Mouse (Mus musculus) hindbrain, embryonic 10.5 days (tissue): ENCODE measurements at regions not wholly inside any gene's neighbourhood (a gene's known extent, or its start where the extent isn't known, plus 50 kb on each side); places are given as distances from the start of the nearest gene placed in this dataset.

Source experiments
- DNase-seq: peaks from one replicate; pipeline ENCODE4 v3.0.0-alpha.2; 2017; ENCODE audit warnings: low spot score
- H3K27ac ChIP-seq: fragments of 300-500 bp; sonication (generic); 2 replicates; pipeline ENCODE4 v1.5.1; 2016; ENCODE audit warnings: mild to moderate bottlenecking, moderate library complexity
- H3K27me3 ChIP-seq: fragments of 300-500 bp; sonication (generic); 2 replicates; pipeline ENCODE4 v1.6.1; 2016; ENCODE audit warnings: mild to moderate bottlenecking; ENCODE audit not compliant: poor library complexity, insufficient read depth, severe bottlenecking
- H3K36me3 ChIP-seq: fragments of 300-500 bp; sonication (generic); 2 replicates; pipeline ENCODE4 v1.6.1; 2016; ENCODE audit warnings: mild to moderate bottlenecking, moderate library complexity
- H3K4me1 ChIP-seq: fragments of 300-500 bp; sonication (generic); replicated peaks from 2 replicates; pipeline ENCODE4 v1.6.1; 2016; ENCODE audit warnings: mild to moderate bottlenecking
- H3K4me3 ChIP-seq: fragments of 300-500 bp; sonication (generic); 2 replicates; pipeline ENCODE4 v1.5.1; 2016; ENCODE audit warnings: mild to moderate bottlenecking, moderate library complexity
- H3K9me3 ChIP-seq: fragments of 300-500 bp; sonication (generic); 2 replicates; pipeline ENCODE4 v1.6.1; 2016; ENCODE audit warnings: mild to moderate bottlenecking, moderate library complexity
- WGBS: fragments of 180-500 bp; shearing (Covaris S2); methylation state at CpG from one replicate; pipeline ENCODE4 v1.1.7; 2016; 5-methylcytosine and 5-hydroxymethylcytosine counted together

DNA sequence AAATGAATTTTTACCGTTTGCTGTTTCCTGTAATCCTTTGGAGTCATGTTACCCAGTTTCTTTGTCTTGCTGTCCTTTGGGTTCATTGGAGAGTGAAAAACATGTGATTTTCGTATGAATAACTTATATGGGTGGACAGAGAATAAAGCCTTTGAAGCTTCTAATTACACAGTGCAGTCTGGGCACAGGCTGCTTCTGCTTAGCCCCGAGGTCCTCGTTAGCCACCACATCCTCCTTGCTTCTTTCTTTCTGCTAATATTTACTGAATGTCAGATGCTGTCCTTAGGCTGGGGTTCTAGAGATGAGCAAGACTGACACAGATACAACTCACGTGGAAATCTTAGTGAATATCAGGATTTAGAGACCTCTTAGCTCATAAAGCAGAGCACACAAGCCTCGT, 427.2 kb downstream of the Rnf144b start:
- Histone ChIP-seq H3K27me3 (no peaks in the 10 kb centered on the region), H3K4me3 (no peak overlapping the region), H3K9me3 (no peaks in the 10 kb centered on the region), H3K36me3 (no peaks in the 10 kb centered on the region), H3K4me1 (no peaks in the 10 kb centered on the region), H3K27ac (no peak overlapping the region)
- 72% methylated on average over 6 of the region's 6 CpGs for WGBS
- DNase-seq = no peak

DNA sequence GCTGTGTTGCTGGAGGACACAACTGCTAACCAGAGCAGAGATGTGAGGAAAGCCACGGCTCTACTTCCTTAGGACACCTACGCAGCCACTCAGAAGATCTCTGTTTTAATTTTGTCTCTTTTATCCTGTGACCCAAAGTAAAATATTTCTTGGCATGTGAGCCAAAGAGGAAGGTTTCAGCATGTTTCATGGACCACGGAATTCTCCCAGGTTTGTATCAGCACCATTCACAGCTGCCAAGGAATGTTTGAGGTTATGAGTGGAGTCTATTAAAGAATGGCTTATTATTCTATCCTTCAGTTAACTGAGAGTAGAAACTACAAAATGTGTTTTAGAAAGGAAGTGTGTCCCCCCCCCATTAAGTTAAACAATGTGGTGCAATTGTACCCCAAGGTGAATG, 429.8 kb downstream of the Rnf144b start:
- Histone ChIP-seq H3K27me3 (no peaks in the 10 kb centered on the region), H3K4me1 (no peaks in the 10 kb centered on the region), H3K27ac (no peak overlapping the region), H3K4me3 (no peak overlapping the region), H3K36me3 (no peaks in the 10 kb centered on the region), H3K9me3 (no peaks in the 10 kb centered on the region)
- DNase-seq = no peak
- WGBS = 93% methylated on average over 3 of the region's 3 CpGs

DNA sequence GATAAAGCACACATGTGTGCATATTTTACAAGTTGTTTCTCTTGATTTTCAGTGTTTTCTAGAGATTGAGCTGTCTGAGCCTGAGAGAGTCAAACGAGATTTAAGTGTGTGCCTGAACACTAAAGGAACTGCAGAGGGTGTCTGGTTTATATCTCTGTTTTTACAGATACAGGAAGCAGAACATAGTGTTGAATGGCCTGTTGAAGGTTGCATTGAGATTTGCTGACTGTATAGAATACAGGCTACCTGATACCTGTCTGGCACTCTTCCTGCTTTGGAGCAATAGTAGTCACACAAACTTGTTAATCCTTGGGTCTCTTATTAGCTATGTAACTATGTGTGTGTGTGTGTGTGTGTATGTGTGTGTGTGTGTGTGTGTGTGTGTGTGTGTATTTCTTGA, 431.7 kb downstream of the Rnf144b start:
- no peak overlapping the region for H3K27ac ChIP-seq
- H3K9me3 ChIP-seq = no peaks in the 10 kb centered on the region
- no peaks in the 10 kb centered on the region for H3K27me3 ChIP-seq
- no peaks in the 10 kb centered on the region for H3K4me1 ChIP-seq
- WGBS = 74% methylated on average over 1 of the region's 1 CpGs
- DNase-seq = no peak
- no peaks in the 10 kb centered on the region for H3K36me3 ChIP-seq
- no peak overlapping the region for H3K4me3 ChIP-seq

DNA sequence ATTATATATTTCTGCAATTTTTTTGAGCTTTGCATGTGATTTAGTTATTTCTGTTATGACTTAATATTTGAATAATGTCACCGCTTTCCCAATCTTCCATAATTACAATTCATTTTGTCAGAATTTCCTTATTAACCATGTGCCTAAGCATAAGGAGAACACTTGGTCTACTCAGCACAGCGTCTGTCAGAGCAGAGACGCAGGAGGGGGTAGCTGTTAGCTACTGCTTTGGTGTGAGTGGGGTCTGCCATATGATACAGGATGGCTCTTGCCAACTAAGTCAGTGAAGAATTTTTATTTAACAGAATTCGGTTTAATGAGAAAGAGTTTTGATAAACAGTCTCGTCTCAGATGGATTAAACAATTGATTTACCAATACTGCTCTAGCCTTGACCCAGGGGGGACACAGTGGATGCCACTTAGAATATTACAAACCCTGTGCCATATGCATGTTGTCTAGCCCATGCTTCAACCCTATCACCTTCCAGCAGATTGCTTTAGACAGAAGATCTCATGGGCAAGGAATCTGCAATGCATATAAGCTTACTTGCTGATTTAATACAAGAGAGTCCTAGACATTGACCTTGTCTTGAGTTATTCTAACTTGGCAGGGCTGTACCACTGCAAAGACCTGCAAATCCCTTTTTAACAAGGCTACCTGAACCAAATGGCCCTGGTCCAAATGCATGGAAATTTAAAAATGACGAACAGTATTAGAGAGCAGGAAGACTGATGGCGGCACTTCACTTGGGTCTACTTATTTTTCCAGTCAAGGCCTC, 434.9 kb downstream of the Rnf144b start:
- Histone ChIP-seq H3K4me1 (no peaks in the 10 kb centered on the region), H3K36me3 (no peaks in the 10 kb centered on the region), H3K27ac (no peak overlapping the region), H3K4me3 (no peak overlapping the region), H3K9me3 (no peaks in the 10 kb centered on the region), H3K27me3 (no peaks in the 10 kb centered on the region)
- 90% methylated on average over 7 of the region's 7 CpGs for WGBS
- no peak for DNase-seq

DNA sequence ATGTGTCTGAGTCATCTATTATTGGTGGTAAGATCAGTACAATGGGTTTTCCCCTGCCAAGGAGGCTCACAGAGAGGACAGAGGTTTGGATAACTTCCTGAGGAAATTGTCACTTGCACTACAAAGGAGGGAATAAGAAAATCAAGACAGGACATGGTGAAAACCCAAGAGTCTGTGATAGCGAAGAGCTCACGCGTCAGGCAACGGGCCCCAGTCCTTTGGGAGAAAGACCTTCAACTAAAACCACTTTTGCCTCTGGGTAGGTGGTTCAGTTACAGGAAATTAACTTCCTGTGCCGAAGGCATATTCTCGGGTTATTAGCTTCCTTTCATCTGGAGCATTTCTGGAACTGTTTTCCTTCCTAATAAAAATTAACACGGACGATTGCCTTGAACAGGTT, 440.4 kb downstream of the Rnf144b start:
- no peak overlapping the region for H3K4me3 ChIP-seq
- H3K27ac ChIP-seq = no peak overlapping the region
- H3K4me1 ChIP-seq = peaks cover 6% of the 10 kb centered on the region; the same call in 1 of the 2 replicates
- no peaks in the 10 kb centered on the region for H3K27me3 ChIP-seq
- no peak for DNase-seq
- no peaks in the 10 kb centered on the region for H3K36me3 ChIP-seq
- 74% methylated on average over 8 of the region's 8 CpGs for WGBS
- no peaks in the 10 kb centered on the region for H3K9me3 ChIP-seq

DNA sequence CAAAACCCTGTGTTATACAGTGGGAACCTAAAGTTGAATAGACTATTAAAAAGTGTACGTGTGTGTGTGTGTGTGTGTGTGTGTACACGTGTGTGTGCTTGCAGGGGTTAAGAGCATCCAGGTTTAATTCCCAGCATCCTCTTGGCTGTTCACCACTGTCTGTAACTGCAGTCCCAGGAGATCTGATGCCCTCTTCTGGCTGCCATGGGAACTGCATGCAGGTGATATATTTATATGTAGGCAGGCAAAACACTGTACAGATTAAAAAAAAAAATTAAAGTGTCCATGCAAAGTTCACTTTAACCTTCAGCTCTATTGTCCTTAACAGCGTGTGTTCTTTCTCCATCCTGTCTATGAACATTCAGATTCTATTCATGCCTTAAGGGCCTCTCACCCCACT, 454.1 kb downstream of the Rnf144b start:
- 60% methylated on average over 3 of the region's 3 CpGs for WGBS
- no peak overlapping the region for H3K4me3 ChIP-seq
- H3K27ac ChIP-seq = no peak overlapping the region
- H3K27me3 ChIP-seq = no peaks in the 10 kb centered on the region
- no peaks in the 10 kb centered on the region for H3K36me3 ChIP-seq
- H3K4me1 ChIP-seq = 0 out of 2 replicates have a peak, but pooled peaks cover 3% of the 10 kb centered on the region
- H3K9me3 ChIP-seq = no peaks in the 10 kb centered on the region
- DNase-seq = peak; percentile 7

DNA sequence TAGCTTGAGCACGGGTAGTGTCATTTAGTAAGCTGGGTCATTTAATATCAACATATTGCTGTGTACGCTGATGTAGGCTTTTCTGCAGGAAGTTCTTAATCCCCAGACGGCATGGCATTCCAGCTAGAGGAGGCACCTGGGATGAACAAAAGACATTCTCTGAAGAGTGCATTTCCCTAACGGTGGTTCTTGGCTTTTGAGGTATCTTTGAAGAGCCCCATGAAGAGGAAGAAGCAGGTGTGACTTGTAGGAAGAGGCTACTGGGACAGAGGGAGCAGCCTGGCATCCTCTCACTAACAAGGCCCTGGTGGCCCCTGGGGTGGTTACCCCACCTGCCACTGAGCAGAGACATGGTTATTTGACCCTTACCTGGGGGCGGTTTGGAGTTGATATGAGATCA, 457.7 kb downstream of the Rnf144b start:
- Histone ChIP-seq H3K36me3 (no peaks in the 10 kb centered on the region), H3K4me3 (no peak overlapping the region), H3K9me3 (no peaks in the 10 kb centered on the region), H3K4me1 (no peaks in the 10 kb centered on the region), H3K27me3 (no peaks in the 10 kb centered on the region), H3K27ac (no peak overlapping the region)
- 88% methylated on average over 5 of the region's 5 CpGs for WGBS
- no peak for DNase-seq

DNA sequence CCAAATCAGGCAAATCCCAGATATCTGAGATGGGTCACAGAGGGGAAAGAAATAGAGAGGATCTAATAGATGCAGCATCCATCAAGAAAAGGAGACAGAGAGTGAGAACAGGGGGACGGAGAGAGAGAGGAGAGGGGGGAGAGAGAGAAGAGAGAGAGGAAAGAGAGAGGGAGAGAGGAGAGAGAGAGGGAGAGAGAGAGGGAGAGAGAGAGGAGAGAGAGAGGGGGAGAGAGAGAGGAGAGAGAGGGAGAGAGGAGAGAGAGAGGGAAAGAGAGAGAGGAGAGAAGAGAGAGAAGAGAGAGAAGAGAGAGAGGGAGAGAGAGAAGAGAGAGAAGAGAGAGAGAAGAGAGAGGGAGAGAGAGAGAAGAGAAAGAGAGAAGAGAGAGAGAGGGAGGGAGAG, 462.7 kb downstream of the Rnf144b start:
- Histone ChIP-seq H3K4me3 (no peak overlapping the region), H3K9me3 (no peaks in the 10 kb centered on the region), H3K36me3 (no peaks in the 10 kb centered on the region), H3K27ac (no peak overlapping the region), H3K4me1 (no peaks in the 10 kb centered on the region), H3K27me3 (no peaks in the 10 kb centered on the region)
- WGBS = 85% methylated on average over 1 of the region's 1 CpGs
- DNase-seq = no peak

DNA sequence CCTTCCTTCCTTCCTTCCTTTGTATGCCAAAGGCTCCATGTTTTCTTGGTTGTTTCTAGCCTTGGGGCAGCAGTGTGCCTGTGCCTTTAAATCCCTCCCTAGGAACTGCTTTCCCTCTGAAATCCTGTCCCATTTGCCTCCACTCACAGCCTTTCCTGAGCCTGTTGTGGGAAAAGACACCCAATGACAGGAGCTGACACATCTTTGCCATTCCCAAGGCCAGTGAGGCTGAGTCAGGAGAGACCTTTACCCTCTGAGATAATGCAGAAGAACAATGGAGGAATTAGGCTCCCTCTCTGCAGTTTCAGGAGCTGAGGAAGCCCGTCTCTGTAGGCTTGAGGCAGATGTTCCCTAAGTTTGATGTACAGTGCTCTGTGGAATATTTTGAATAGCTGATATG, 480.2 kb downstream of the Rnf144b start:
- Histone ChIP-seq H3K27me3 (no peaks in the 10 kb centered on the region), H3K4me1 (peaks cover 10% of the 10 kb centered on the region; the same call in 1 of the 2 replicates), H3K27ac (no peak overlapping the region), H3K9me3 (no peaks in the 10 kb centered on the region), H3K36me3 (no peaks in the 10 kb centered on the region), H3K4me3 (no peak overlapping the region)
- no peak for DNase-seq
- 28% methylated on average over 1 of the region's 1 CpGs for WGBS

DNA sequence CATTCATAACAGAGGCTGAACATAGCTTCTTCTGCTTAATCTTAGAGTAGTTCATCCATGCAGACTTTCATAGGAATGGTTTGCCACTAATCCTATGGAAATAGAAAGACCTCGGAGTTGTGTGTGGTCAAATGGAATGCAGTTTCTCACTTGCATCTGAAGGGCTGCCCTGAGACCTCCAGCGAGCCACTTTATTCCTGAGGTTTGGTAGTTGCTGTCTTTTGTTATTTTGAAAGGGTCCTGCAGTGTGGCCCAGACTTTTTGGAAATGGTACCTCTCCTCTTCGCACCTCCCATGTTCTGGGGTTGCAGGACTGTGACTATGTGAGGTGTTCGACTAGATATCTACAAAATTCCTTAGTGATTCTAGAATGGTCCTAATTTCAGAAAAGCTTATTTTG, 489.0 kb downstream of the Rnf144b start:
- no peaks in the 10 kb centered on the region for H3K36me3 ChIP-seq
- WGBS = 81% methylated on average over 4 of the region's 4 CpGs
- no peak overlapping the region for H3K27ac ChIP-seq
- H3K4me3 ChIP-seq = no peak overlapping the region
- DNase-seq = no peak
- H3K27me3 ChIP-seq = no peaks in the 10 kb centered on the region
- peaks cover 11% of the 10 kb centered on the region for H3K4me1 ChIP-seq
- H3K9me3 ChIP-seq = no peaks in the 10 kb centered on the region

DNA sequence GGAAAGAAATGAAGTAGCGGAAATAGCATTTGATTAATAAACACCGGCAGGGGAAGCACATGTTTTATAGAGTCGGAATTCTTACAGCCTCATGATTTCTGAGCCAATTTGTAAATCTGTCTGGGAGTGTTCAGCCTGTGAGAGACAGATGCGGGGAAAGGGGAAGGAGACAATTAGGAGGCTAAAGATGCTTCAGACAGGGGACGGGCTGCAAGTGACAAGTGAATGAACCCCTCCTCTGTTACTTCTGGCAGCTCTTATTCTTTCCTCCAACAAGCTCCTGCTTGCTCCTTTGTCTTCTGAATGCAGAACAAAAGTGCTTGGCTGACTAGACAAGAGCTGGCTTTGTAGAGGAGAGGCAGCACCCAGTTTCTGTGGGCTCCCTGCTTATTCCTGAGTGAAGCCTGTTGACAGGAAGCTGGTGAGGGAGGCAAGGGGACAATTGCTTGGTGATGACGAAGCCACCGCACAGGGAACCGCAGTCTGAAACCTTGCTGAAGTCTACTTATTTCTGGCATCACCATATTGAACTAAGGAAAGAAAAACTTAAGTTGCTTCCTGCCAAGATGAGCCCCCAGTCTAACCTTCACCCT, 514.2 kb downstream of the Rnf144b start:
- peaks cover 21% of the 10 kb centered on the region for H3K4me1 ChIP-seq
- H3K4me3 ChIP-seq = no peak overlapping the region
- H3K27ac ChIP-seq = peak overlapping the region; percentile 71
- WGBS = 31% methylated on average over 8 of the region's 8 CpGs
- H3K9me3 ChIP-seq = no peaks in the 10 kb centered on the region
- H3K36me3 ChIP-seq = no peaks in the 10 kb centered on the region
- peaks cover 29% of the 10 kb centered on the region; the same call in 1 of the 2 replicates for H3K27me3 ChIP-seq
- DNase-seq = peak; percentile 22

DNA sequence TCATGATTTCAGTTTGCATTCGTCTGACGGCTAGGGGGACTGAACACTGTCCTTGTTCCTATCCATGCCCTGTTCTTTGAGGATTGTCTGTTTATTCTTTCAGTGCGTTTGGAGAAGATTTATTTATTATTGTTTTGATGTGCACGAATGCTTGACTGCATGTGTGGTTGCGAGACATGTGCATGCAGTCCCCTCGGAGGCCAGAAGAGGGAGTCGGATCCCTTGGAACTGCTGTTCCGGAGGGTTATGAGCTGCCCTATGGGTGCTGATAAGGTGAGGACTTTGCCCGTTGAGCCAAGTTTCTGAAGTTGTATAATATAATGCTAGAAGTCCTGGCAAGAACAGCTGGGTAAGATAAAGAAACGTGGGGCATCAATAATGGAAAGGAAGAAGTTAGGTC, 519.9 kb downstream of the Rnf144b start:
- Histone ChIP-seq H3K4me3 (no peak overlapping the region), H3K27ac (no peak overlapping the region), H3K4me1 (peaks cover 11% of the 10 kb centered on the region), H3K9me3 (no peaks in the 10 kb centered on the region), H3K36me3 (no peaks in the 10 kb centered on the region), H3K27me3 (peaks cover 12% of the 10 kb centered on the region; the same call in 1 of the 2 replicates)
- DNase-seq = no peak
- WGBS = 89% methylated on average over 10 of the region's 10 CpGs

DNA sequence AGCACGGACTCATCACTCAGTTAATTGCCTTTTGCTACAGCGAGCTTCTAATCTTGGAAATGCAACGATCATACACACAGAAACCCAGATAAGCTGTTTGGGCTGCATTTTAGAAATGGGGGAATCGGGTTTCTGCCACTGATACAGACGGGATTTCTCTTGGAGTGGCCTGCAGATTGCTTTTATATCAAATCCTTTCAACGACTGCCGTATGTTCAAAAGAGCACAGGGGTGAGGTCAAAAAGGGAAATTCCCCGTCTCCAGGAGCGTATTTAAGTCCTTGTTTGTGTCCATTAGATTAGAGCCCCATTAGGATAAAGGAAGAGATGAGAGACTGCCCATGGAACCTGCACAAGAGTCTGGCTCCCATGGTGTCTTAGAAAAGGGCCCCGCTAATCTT, 522.6 kb downstream of the Rnf144b start:
- H3K4me3 ChIP-seq = no peak overlapping the region
- H3K27me3 ChIP-seq = no peaks in the 10 kb centered on the region
- DNase-seq = no peak
- peak overlapping the region; percentile 43; the same call in 1 of the 2 replicates for H3K27ac ChIP-seq
- peaks cover 7% of the 10 kb centered on the region; the same call in 1 of the 2 replicates for H3K4me1 ChIP-seq
- no peaks in the 10 kb centered on the region for H3K9me3 ChIP-seq
- H3K36me3 ChIP-seq = no peaks in the 10 kb centered on the region
- WGBS = 60% methylated on average over 10 of the region's 10 CpGs
